Mouse (Mus musculus): Measurements from ENCODE around the gene Grhpr. TPM values are rescaled to one million over a fixed set of nuclear protein-coding genes. Genes with fewer than 3 reads are reported as not detected.
"Not testable (repeated sequence)": the region's sequence is repeated elsewhere in the genome, so short reads cannot be mapped to it uniquely, and the experiment has no call there.

Gene Grhpr
- polyA plus RNA-seq, 1 experiment from 2014 or later = 29.7 TPM

- Histone ChIP-seq H3K4me3 (no peak overlapping the region), H3K9me3 (no peaks in the 10 kb centered on the region), H3K4me1 (replicated peaks) (no peaks in the 10 kb centered on the region), H3K27ac (replicated peaks) (no peak overlapping the region), H3K9ac (no peak overlapping the region), H3K27me3 (no peaks in the 10 kb centered on the region), H3K4me2 (no peak overlapping the region), H3K36me3 (peaks cover 81% of the 10 kb centered on the region)
- ATAC-seq (ENCODE audit: low read depth) = peak; percentile 53; the same call in 1 of the 2 replicates
- 76% methylated on average over 16 of the region's 16 CpGs for WGBS
Measured at GRCm38 (mm10) chr4:45034693-45035628, 53.8 kb downstream of the Grhpr start.

DNA sequence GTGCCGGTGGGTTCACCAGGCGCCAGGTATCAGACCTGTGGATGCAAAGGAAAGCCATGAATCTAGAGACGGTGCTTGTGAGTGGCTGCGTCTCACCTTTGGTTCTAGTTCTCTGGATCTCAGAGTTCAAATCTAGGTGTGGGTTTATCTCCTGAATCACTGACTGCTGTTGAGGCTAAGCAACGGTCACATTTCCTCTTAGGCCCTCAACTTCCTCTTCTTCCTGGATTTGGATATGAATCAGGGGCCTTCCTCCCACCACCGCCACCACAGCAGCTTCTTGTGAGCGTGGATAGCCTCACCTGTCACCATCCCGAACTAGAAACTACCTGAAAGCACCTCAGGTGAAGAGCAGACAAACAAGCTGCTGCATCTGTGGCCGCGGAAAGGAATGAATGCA lies 54.9 kb downstream of the Grhpr start:
- no peaks in the 10 kb centered on the region for H3K4me1 ChIP-seq (replicated peaks)
- H3K9me3 ChIP-seq = no peaks in the 10 kb centered on the region
- no peak overlapping the region for H3K4me2 ChIP-seq
- H3K4me3 ChIP-seq = no peak overlapping the region
- no peak overlapping the region for H3K9ac ChIP-seq
- H3K27ac ChIP-seq (replicated peaks) = no peak overlapping the region
- 92% methylated on average over 10 of the region's 10 CpGs for WGBS
- ATAC-seq (ENCODE audit: low read depth) = no peak
- no peaks in the 10 kb centered on the region for H3K27me3 ChIP-seq
- peaks cover 81% of the 10 kb centered on the region for H3K36me3 ChIP-seq

DNA sequence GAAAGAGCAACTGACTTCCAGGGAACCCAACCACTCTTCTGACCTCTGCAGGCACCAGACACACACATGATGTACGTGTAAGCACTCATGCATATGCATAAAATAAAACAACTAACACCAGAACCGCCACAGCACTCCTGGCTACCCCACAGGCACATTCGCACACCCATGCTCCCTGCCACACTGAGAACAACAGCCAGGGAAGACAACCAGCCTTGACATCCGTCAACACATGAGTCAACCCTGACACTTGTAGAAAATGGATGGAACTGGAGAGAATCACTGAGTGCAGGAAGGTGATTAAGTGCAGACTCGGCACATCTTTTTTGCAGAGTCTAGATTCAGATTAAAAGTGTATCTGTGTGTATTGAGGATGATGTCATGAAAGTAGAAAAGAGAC lies 55.4 kb downstream of the Grhpr start:
- Histone ChIP-seq H3K27ac (replicated peaks) (no peak overlapping the region), H3K9me3 (no peaks in the 10 kb centered on the region), H3K9ac (no peak overlapping the region), H3K36me3 (peaks cover 82% of the 10 kb centered on the region), H3K4me3 (no peak overlapping the region), H3K4me1 (replicated peaks) (no peaks in the 10 kb centered on the region), H3K27me3 (no peaks in the 10 kb centered on the region), H3K4me2 (no peak overlapping the region)
- WGBS = 79% methylated on average over 5 of the region's 5 CpGs
- ATAC-seq (ENCODE audit: low read depth) = no peak

DNA sequence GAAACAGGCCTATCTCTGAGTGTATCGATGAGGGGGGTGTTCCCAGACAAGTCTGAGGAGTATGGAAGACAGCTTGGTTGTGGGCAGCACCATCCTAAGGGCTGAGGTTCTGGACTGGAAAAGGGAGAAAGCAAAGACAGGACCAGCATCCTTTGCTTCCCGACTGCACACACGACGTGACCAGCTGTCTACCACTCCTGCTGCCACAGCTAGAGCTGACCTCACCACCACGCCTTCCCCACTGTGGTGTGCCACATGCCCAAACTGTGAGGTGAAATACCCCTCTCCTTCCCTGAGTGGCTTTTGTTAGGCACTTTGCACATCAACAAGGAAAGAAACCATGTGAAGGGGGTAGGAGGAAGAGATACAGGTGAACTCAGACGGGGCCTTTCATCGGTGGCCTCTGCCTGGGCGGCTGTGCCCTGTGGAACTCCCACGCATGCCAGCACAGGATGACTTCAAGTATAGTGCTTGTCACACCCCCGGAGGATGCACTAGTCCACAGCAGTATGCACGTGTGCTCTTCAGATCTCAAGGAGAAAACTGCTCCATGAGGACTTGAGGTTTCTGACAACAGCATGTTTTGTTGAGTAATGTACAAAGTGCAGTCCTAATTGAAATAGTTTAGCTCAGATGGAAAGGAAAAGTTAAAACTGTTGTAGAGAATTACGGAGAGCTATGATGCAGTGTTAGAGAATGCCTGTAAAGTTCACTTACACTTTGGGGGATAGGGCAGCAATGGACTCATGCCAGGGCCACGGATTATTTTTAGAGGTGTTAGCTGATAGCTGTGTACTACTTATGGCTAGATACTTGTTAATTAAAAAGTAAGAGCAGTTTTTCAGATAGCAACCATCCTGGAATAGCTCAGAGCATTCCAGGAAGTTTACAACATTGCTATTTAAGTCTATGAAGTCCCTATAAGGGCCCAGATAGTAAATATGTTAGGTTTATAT lies 56.5 kb downstream of the Grhpr start:
- Histone ChIP-seq H3K4me3 (no peak overlapping the region), H3K9ac (no peak overlapping the region), H3K4me2 (no peak overlapping the region), H3K4me1 (replicated peaks) (no peaks in the 10 kb centered on the region), H3K27me3 (no peaks in the 10 kb centered on the region), H3K9me3 (no peaks in the 10 kb centered on the region), H3K36me3 (peaks cover 77% of the 10 kb centered on the region), H3K27ac (replicated peaks) (no peak overlapping the region)
- WGBS = 87% methylated on average over 13 of the region's 13 CpGs
- ATAC-seq (ENCODE audit: low read depth) = no peak

DNA sequence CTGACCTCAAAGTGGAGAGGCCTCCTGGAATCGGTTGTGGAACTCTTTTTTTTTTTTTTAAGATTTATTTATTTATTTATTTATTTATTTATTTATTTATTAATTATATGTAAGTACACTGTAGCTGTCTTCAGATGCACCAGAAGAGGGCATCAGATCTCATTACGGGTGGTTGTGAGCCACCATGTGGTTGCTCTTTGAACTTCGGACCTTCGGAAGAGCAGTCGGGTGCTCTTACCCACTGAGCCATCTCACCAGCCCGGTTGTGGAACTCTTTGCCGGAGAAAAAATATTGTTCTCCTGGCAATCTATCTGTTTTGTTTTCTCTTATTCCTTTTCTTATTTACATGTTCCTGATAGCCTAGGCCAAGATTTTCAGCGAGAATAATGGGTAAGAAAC lies 57.7 kb downstream of the Grhpr start:
- not testable (repeated sequence) for ATAC-seq (ENCODE audit: low read depth)

DNA sequence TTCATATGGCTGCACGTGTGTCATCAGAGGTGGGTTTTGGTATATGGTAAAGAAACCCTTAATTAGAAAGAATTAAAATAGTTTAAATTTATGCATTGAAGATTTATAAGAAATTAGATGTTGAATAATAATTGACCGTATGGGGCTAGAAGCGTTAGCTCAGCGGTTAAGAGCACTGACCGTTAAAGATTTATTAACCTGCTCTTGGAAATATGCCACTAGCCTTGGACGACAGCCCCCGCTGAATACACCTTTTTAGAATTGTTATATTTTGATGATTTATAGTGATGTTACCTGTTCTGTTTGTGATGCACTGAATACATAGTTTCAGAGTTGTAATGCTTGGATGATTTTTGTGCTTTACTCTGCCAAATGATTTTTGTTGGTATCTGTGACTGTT lies 58.4 kb downstream of the Grhpr start:
- ATAC-seq (ENCODE audit: low read depth); H3K4me3 ChIP-seq; H3K9me3 ChIP-seq; H3K27me3 ChIP-seq; H3K9ac ChIP-seq; H3K27ac ChIP-seq (replicated peaks); H3K4me2 ChIP-seq; H3K4me1 ChIP-seq (replicated peaks): not testable (repeated sequence)
- H3K36me3 ChIP-seq = peaks cover 77% of the 10 kb centered on the region
- WGBS = 87% methylated on average over 7 of the region's 7 CpGs

More for the DNA sequence above, 57.7 kb downstream of the Grhpr start:
- H3K27ac ChIP-seq (replicated peaks); H3K27me3 ChIP-seq; H3K9ac ChIP-seq; H3K4me3 ChIP-seq; H3K9me3 ChIP-seq; H3K4me1 ChIP-seq (replicated peaks); H3K4me2 ChIP-seq: not testable (repeated sequence)
- WGBS = 62% methylated on average over 8 of the region's 8 CpGs
- peaks cover 77% of the 10 kb centered on the region for H3K36me3 ChIP-seq

Other genes starting within 250 kb of the Grhpr start
- gene Zcchc7, start 225.5 kb upstream of the Grhpr start, polyA plus RNA-seq (2015; fragmentation: Nextera tagmentation; extraction: Ambion mirVana) = 34.4 and 36.5 TPM in 2 replicates
- gene Zbtb5, start 31.0 kb downstream of the Grhpr start, polyA plus RNA-seq (2015; fragmentation: Nextera tagmentation; extraction: Ambion mirVana) = 35.6 and 42.4 TPM in 2 replicates
- gene Polr1e, start 37.2 kb downstream of the Grhpr start, polyA plus RNA-seq (2015; fragmentation: Nextera tagmentation; extraction: Ambion mirVana) = 33.0 and 45.1 TPM in 2 replicates
- 14.3 and 15.4 TPM in 2 replicates for gene Fbxo10, start 103.2 kb downstream of the Grhpr start, polyA plus RNA-seq (2015; fragmentation: Nextera tagmentation; extraction: Ambion mirVana)
- gene Tomm5, start 126.7 kb downstream of the Grhpr start, polyA plus RNA-seq (2015; fragmentation: Nextera tagmentation; extraction: Ambion mirVana) = 152 and 166 TPM in 2 replicates
- 2.9 and 3.0 TPM in 2 replicates for gene Frmpd1, start 203.5 kb downstream of the Grhpr start, polyA plus RNA-seq (2015; fragmentation: Nextera tagmentation; extraction: Ambion mirVana)

All from neural tube, embryonic 13.5 days (tissue).